Mouse (Mus musculus): ENCODE data around the gene Osbpl8.

Osbpl8 gene

GRCm38 (mm10) chr10:111234450-111235288 is 70.1 kb downstream of the Osbpl8 start:
- DNase-seq (ENCODE audit: low read depth, low spot score), result no peak

GRCm38 (mm10) chr10:111235289-111235570 is 70.7 kb downstream of the Osbpl8 start:
- DNase-seq (ENCODE audit: low read depth, low spot score), result no peak

GRCm38 (mm10) chr10:111237434-111237833 is 72.9 kb downstream of the Osbpl8 start:
- no peak for DNase-seq (ENCODE audit: low read depth, low spot score)

GRCm38 (mm10) chr10:111242677-111243076 is 78.1 kb downstream of the Osbpl8 start:
- no peak for DNase-seq (ENCODE audit: low read depth, low spot score)

- no peak for DNase-seq (ENCODE audit: low read depth, low spot score)
Observed at GRCm38 (mm10) chr10:111247609-111248008, 83.1 kb downstream of the Osbpl8 start.

GRCm38 (mm10) chr10:111248177-111248576 is 83.6 kb downstream of the Osbpl8 start:
- DNase-seq (ENCODE audit: low read depth, low spot score), result no peak

GRCm38 (mm10) chr10:111250192-111250591 is 85.6 kb downstream of the Osbpl8 start:
- no peak for DNase-seq (ENCODE audit: low read depth, low spot score)

- no peak for DNase-seq (ENCODE audit: low read depth, low spot score)
Observed at GRCm38 (mm10) chr10:111251666-111252065, 87.1 kb downstream of the Osbpl8 start.

- no peak for DNase-seq (ENCODE audit: low read depth, low spot score)
Observed at GRCm38 (mm10) chr10:111255228-111255627, 90.7 kb downstream of the Osbpl8 start.

GRCm38 (mm10) chr10:111256156-111256555 is 91.6 kb downstream of the Osbpl8 start:
- no peak for DNase-seq (ENCODE audit: low read depth, low spot score)

GRCm38 (mm10) chr10:111257358-111257757 is 92.8 kb downstream of the Osbpl8 start:
- no peak for DNase-seq (ENCODE audit: low read depth, low spot score)

GRCm38 (mm10) chr10:111258256-111258655 is 93.7 kb downstream of the Osbpl8 start:
- no peak for DNase-seq (ENCODE audit: low read depth, low spot score)

GRCm38 (mm10) chr10:111271687-111272086 is 107.1 kb downstream of the Osbpl8 start:
- no peak for DNase-seq (ENCODE audit: low read depth, low spot score)

- no peak for DNase-seq (ENCODE audit: low read depth, low spot score)
Observed at GRCm38 (mm10) chr10:111272905-111273304, 108.4 kb downstream of the Osbpl8 start.

- no peak for DNase-seq (ENCODE audit: low read depth, low spot score)
Observed at GRCm38 (mm10) chr10:111273463-111274088, 109.0 kb downstream of the Osbpl8 start.

- DNase-seq (ENCODE audit: low read depth, low spot score), result no peak
Observed at GRCm38 (mm10) chr10:111275822-111276221, 111.3 kb downstream of the Osbpl8 start.

GRCm38 (mm10) chr10:111297631-111298030 is 133.1 kb downstream of the Osbpl8 start:
- no peak for DNase-seq (ENCODE audit: low read depth, low spot score)

- DNase-seq (ENCODE audit: low read depth, low spot score), result peak; percentile 91
Observed at GRCm38 (mm10) chr10:111298140-111299098, 133.9 kb downstream of the Osbpl8 start, which contains the start of gene Bbs10. Gene Bbs10 (plus strand): TSS chr10:111298679.

- no peak for DNase-seq (ENCODE audit: low read depth, low spot score)
Observed at GRCm38 (mm10) chr10:111299591-111299990, 135.0 kb downstream of the Osbpl8 start.

- DNase-seq (ENCODE audit: low read depth, low spot score), result no peak
Observed at GRCm38 (mm10) chr10:111301041-111301440, 136.5 kb downstream of the Osbpl8 start.

GRCm38 (mm10) chr10:111302486-111302885 is 137.9 kb downstream of the Osbpl8 start:
- no peak for DNase-seq (ENCODE audit: low read depth, low spot score)

Data from retina, adult 2 months (tissue).